28 mouse cellular contexts compared by ENCODE assay signal in the genomic region with DNA sequence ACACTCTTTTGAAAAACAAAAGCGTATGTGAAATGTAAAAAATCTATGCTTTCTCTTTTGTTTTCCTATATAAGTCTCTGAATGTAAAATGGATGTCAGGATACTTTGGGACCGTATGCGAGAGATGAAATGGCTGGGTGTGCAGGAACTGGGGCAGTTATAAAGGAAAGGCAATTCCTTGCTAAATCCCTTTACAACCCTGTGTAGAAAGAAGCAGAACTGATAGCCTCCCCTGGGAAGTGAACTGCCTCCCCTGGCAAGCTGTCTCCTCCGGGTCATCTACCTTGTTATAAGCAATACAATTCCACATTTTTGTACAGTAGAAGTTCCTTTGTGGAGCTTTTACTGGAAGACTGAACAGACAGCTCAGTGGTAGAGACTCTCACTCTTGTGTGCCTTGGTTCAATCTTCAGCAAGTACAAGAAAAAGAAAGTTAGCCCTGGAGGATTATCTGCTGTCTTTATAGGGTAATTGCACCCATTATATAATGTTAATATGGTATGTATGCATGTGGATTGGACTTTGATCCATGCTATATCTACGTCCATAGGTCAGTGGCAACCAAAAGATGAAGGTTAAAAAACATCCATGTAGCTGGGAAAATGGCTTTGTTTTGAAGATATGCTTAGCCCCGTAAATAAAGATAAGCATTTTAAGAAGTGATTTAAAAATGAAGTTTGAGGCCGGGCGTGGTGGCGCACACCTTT. TPM values are rescaled to one million over a fixed set of nuclear protein-coding genes. Genes with fewer than 3 reads are reported as not detected.
DNase-seq lines count a peak whose midpoint lies in the region; ATAC-seq and TF ChIP-seq lines count a peak whose summit lies in the region.
"Had no signal": no experiment of that assay in that cellular context is flagged by ENCODE, and none has a peak within 500 bp of the region (broad histone marks: within the 10 kb centered on the region; RNA-seq: fewer than 3 reads in every experiment).

No protein-coding gene starts in this region.

- H3K9me3 ChIP-seq in midbrain, embryonic 11.5 days (ENCODE audit: control insufficient read depth, low read length): no peaks in the 10 kb centered on the region
- H3K9me3 ChIP-seq in midbrain, embryonic 14.5 days (ENCODE audit: control insufficient read depth, low read length): no peaks in the 10 kb centered on the region
- H3K9me3 ChIP-seq in intestine, postnatal 0 days (ENCODE audit: control insufficient read depth): no peaks in the 10 kb centered on the region
- H3K9me3 ChIP-seq: embryonic facial prominence, embryonic 13.5 days; embryonic facial prominence, embryonic 15.5 days; forebrain, embryonic 10.5 days; forebrain, embryonic 12.5 days; G1E had no signal

- H3K36me3 ChIP-seq in midbrain, embryonic 11.5 days (ENCODE audit: control insufficient read depth, insufficient read depth, low read length): no peaks in the 10 kb centered on the region
- no peaks in the 10 kb centered on the region for H3K36me3 ChIP-seq in midbrain, embryonic 14.5 days (ENCODE audit: control insufficient read depth, insufficient read depth, low read length)
- no peaks in the 10 kb centered on the region for H3K36me3 ChIP-seq in intestine, postnatal 0 days (ENCODE audit: control insufficient read depth, insufficient read depth)
- H3K36me3 ChIP-seq: embryonic facial prominence, embryonic 13.5 days; embryonic facial prominence, embryonic 15.5 days; forebrain, embryonic 10.5 days; forebrain, embryonic 12.5 days had no signal

- H3K4me1 ChIP-seq in midbrain, embryonic 11.5 days (ENCODE audit: control insufficient read depth, insufficient read depth, low read length): no peaks in the 10 kb centered on the region
- no peaks in the 10 kb centered on the region for H3K4me1 ChIP-seq in midbrain, embryonic 14.5 days (ENCODE audit: control insufficient read depth, insufficient read depth, low read length)
- no peaks in the 10 kb centered on the region; the same call in 1 of the 2 replicates for H3K4me1 ChIP-seq in intestine, postnatal 0 days (replicated peaks; ENCODE audit: control insufficient read depth, insufficient read depth, low read length)
- H3K4me1 ChIP-seq: embryonic facial prominence, embryonic 15.5 days; forebrain, embryonic 10.5 days; forebrain, embryonic 12.5 days had no signal

- DNase-seq in heart, adult 11 months: peak; percentile 42
- no peak for DNase-seq in heart, postnatal 4 days
- DNase-seq in midbrain, embryonic 11.5 days (ENCODE audit: low spot score, missing footprints): peak; percentile 86
- no peak for DNase-seq in midbrain, embryonic 14.5 days
- DNase-seq in kidney, adult 18-20 months: no peak
- no peak for DNase-seq in testis, postnatal 10 days (ENCODE audit: low spot score)
- DNase-seq: adrenal gland, adult 8-10 months; adrenal gland, postnatal 14 days; adrenal gland, postnatal 36 days; B cell, adult 2 months; cerebellum, adult 11-12 months; cerebellum, adult 2 months; cerebellum, adult 9-10 months; cerebellum, postnatal 10 days; cerebellum, postnatal 25 days; embryo, embryonic 11 days had no signal

- no peak overlapping the region for H3K27ac ChIP-seq in midbrain, embryonic 11.5 days (ENCODE audit: low read depth, low read length)
- no peak overlapping the region for H3K27ac ChIP-seq in midbrain, embryonic 14.5 days (replicated peaks; ENCODE audit: low read depth, low read length)
- H3K27ac ChIP-seq in intestine, postnatal 0 days (ENCODE audit: low read depth, low read length): peak overlapping the region; percentile 50; the same call in 1 of the 2 replicates
- H3K27ac ChIP-seq: embryonic facial prominence, embryonic 13.5 days; embryonic facial prominence, embryonic 15.5 days; forebrain, embryonic 10.5 days; forebrain, embryonic 12.5 days had no signal

- no peak overlapping the region for H3K4me2 ChIP-seq in midbrain, embryonic 11.5 days
- H3K4me2 ChIP-seq in midbrain, embryonic 14.5 days (ENCODE audit: low read length): no peak overlapping the region
- peak overlapping the region; percentile 18; the same call in 1 of the 2 replicates for H3K4me2 ChIP-seq in intestine, postnatal 0 days (replicated peaks; ENCODE audit: low read depth)
- H3K4me2 ChIP-seq: embryonic facial prominence, embryonic 13.5 days; embryonic facial prominence, embryonic 15.5 days; forebrain, embryonic 12.5 days had no signal

- no peak for TF ChIP-seq CTCF in intestine, postnatal 0 days (IDR thresholded peaks at IDR 0.05; ENCODE audit: low read depth)

- ATAC-seq in midbrain, embryonic 11.5 days (ENCODE audit: low FRiP score): no peak
- ATAC-seq in midbrain, embryonic 14.5 days (ENCODE audit: low FRiP score, low TSS enrichment): no peak
- ATAC-seq in intestine, postnatal 0 days: peak; percentile 70
- ATAC-seq: activated CD4-positive, CD25-positive, alpha-beta regulatory T cell, adult 4 months; CD4-positive, CD25-positive, alpha-beta regulatory T cell, adult 4 months; forebrain, embryonic 14.5 days; Patski had no signal

- H3K9ac ChIP-seq in midbrain, embryonic 11.5 days (ENCODE audit: low read length): no peak overlapping the region
- H3K9ac ChIP-seq in midbrain, embryonic 14.5 days (replicated peaks; ENCODE audit: low read length): no peak overlapping the region
- no peak overlapping the region for H3K9ac ChIP-seq in intestine, postnatal 0 days (ENCODE audit: low read depth, low read length)
- H3K9ac ChIP-seq: embryonic facial prominence, embryonic 13.5 days; embryonic facial prominence, embryonic 15.5 days; forebrain, embryonic 12.5 days had no signal

- H3K27me3 ChIP-seq in midbrain, embryonic 11.5 days (ENCODE audit: control insufficient read depth, insufficient read depth, low read length): no peaks in the 10 kb centered on the region
- no peaks in the 10 kb centered on the region for H3K27me3 ChIP-seq in midbrain, embryonic 14.5 days (ENCODE audit: control insufficient read depth, insufficient read depth, low read length)
- no peaks in the 10 kb centered on the region for H3K27me3 ChIP-seq in intestine, postnatal 0 days (replicated peaks; ENCODE audit: control insufficient read depth, insufficient read depth, low read length)
- H3K27me3 ChIP-seq: CH12.LX; embryonic facial prominence, embryonic 13.5 days; embryonic facial prominence, embryonic 15.5 days; forebrain, embryonic 12.5 days; Patski had no signal

- H3K4me3 ChIP-seq in midbrain, embryonic 11.5 days (ENCODE audit: low read depth, low read length): no peak overlapping the region
- no peak overlapping the region for H3K4me3 ChIP-seq in midbrain, embryonic 14.5 days (replicated peaks; ENCODE audit: low read depth, low read length)
- no peak overlapping the region for H3K4me3 ChIP-seq in intestine, postnatal 0 days (ENCODE audit: low read depth, low read length)
- H3K4me3 ChIP-seq: embryonic facial prominence, embryonic 13.5 days; embryonic facial prominence, embryonic 15.5 days; erythroblast, embryonic 14.5 days; forebrain, embryonic 10.5 days; forebrain, embryonic 12.5 days had no signal

- WGBS in midbrain, embryonic 11.5 days: 90% methylated on average over 9 of the region's 9 CpGs
- 91% methylated on average over 9 of the region's 9 CpGs for WGBS in midbrain, embryonic 14.5 days
- 58% methylated on average over 9 of the region's 9 CpGs for WGBS in intestine, postnatal 0 days

RNA-seq across cellular contexts. Expression of a gene that starts 15.9 kb away (rescaled TPM):
- 1 to 10 TPM; 8.1 to 9.4 TPM for total RNA-seq in heart, postnatal 4 days (2021)
- polyA plus RNA-seq in midbrain, embryonic 11.5 days (2014; fragmentation: Nextera tagmentation; extraction: Ambion mirVana): 1.7 and 2.1 TPM in 2 replicates
- polyA plus RNA-seq in midbrain, embryonic 14.5 days (2014; fragmentation: Nextera tagmentation; extraction: Ambion mirVana): 0.51 and 1.0 TPM in 2 replicates
- polyA plus RNA-seq in intestine, postnatal 0 days (2015; fragmentation: Nextera tagmentation; extraction: Ambion mirVana): 27.6 and 34.7 TPM in 2 replicates

Comparison
In these comparisons a context has a peak if more than half of its experiments do, and no peak if none do; other contexts are left out.
1. DNase-seq: peak in heart, adult 11 months (single experiment) and midbrain, embryonic 11.5 days (single experiment); none in heart, postnatal 4 days (single experiment), midbrain, embryonic 14.5 days (single experiment), kidney, adult 18-20 months (single experiment) and testis, postnatal 10 days (single experiment).